16 mouse cellular contexts compared by ENCODE assay signal in the genomic region with DNA sequence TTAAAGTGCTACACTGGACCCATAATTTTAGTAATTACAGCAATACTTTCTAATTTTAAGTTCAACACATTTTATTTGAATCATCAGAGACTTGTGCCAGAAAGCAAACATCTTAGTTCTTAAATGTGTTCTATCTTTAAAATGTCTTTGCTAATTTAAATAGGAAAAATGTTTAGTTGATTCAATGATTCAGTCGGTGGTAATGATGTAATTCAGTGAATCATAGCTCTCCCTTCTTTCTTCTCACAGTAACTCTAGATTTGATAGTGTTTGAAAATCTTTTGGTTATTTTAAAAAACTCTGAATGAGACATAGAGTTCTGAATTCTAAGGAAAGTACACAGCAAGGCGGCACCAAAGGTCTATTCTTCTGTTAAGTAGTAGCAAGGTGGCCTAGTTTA.
"Had no signal": no experiment of that assay in that cellular context is flagged by ENCODE, and none has a peak within 500 bp of the region (broad histone marks: within the 10 kb centered on the region; RNA-seq: fewer than 3 reads in every experiment).

No protein-coding gene starts in this region.

- DNase-seq: retina, postnatal 1 day; right cerebral cortex, adult 18-20 months; right cerebral cortex, postnatal 14 days; right cerebral cortex, postnatal 25 days; right cerebral cortex, postnatal 4 days; spleen, adult 18-20 months; thymus, adult 18-20 months; thymus, adult 2 months; thymus, postnatal 14 days; thymus, postnatal 25 days; thymus, postnatal 36 days; thymus, postnatal 4 days had no signal

- H3K27me3 ChIP-seq: neural tube, embryonic 13.5 days; neural tube, embryonic 15.5 days; stomach, embryonic 15.5 days had no signal

- H3K4me2 ChIP-seq: neural tube, embryonic 13.5 days; neural tube, embryonic 15.5 days; stomach, embryonic 15.5 days had no signal

- H3K36me3 ChIP-seq: neural tube, embryonic 13.5 days; neural tube, embryonic 15.5 days; stomach, embryonic 15.5 days had no signal

- H3K9me3 ChIP-seq: neural tube, embryonic 13.5 days; neural tube, embryonic 15.5 days; stomach, embryonic 15.5 days had no signal

- H3K27ac ChIP-seq: neural tube, embryonic 13.5 days; neural tube, embryonic 15.5 days; stomach, embryonic 15.5 days; stomach, postnatal 0 days had no signal

- H3K4me1 ChIP-seq: neural tube, embryonic 13.5 days; neural tube, embryonic 15.5 days; stomach, embryonic 15.5 days had no signal

- H3K9ac ChIP-seq: neural tube, embryonic 13.5 days; neural tube, embryonic 15.5 days; stomach, embryonic 15.5 days had no signal

- H3K4me3 ChIP-seq: neural tube, embryonic 13.5 days; neural tube, embryonic 15.5 days; stomach, embryonic 15.5 days had no signal
